Mouse (Mus musculus) right cerebral cortex, postnatal 36 days (tissue): Measurements from ENCODE around the gene Gtpbp1.
A peak's percentile ranks its signal among the peaks of the same experiment; 100 is the strongest.

Experiments
- DNase-seq, 2 experiments: peaks; one replicate each; pipeline ENCODE4 v3.0.0; 2022; ENCODE audit warnings: low spot score in 2 of 2, mixed read lengths in 1 of 2

The Gtpbp1 gene

GRCm38 (mm10) chr15:79685141-79685641 is 5.5 kb upstream of the Gtpbp1 start:
- DNase-seq = no peak

DNA sequence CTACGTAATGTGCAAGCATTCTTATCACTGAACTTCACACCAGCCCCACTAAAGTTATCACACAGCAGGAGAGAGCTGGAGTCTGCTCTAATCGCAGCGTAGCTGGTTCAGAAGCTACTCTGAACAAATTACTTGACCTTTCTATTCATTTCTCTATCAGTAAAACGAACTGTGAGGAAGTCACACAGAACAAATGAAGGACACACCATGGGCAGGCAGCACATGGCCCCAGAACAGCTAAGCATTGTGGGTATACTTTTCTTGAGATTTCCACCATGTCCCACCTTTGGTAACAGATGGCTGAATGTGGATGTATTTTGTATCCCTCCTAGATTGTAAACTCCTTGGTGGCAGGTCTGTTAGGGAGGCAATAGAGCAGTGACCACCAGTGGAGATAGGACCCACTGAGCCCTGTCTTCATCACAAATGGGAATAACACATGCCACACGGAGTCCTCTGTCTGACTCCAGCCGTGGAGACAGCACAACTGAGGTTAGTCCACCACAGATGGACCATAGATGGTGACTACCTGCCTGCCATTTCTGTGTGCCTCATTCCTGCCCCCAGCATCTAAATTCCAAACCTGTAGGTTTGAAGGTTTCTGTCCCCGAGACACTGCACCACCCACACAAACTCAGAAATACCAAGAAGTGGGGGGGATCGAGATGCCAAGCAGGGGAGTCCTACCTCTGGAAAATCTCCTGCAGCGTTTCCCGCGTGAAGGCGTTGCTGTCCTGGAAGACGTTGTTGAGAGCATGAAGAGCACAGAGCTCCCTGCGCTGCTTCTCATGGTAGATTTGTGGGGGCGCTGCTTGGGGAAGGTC is 4.4 kb upstream of the Gtpbp1 start:
- DNase-seq = no peak

- no peak for DNase-seq
Measured at GRCm38 (mm10) chr15:79687175-79687574, 3.5 kb upstream of the Gtpbp1 start.

DNA sequence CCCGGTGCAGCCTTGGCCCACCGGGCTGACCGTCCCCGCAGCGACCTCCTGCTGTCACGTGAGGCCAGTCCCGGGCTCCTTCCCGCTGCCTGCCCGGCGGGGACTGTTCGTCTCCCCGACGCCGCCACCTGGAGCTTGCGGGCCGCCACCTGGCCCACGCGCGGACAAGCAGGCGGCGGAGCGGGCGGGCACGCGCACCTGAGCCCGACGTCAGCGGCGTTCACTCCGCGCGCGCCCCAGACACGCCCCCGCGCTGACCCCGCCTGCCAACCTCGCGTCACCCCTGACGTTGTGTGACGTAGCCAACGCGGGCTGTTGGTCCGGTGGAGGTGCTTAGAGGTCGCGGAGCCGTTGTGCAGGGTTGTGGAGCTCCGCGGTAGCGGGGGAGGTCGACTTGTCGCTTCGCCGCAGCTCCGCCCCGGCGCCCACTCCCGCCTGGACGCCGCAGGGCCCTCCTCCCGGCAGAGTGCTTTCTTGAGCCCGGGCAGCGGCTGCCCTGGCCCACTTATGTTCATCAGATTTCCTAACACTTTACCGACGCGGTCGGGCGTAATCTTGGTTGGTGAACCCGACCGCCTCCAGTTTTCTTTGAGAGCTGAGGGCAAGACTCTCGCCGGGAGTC is 2.9 kb upstream of the Gtpbp1 start, which contains the start of gene Josd1:
Gene Josd1 (minus strand): TSS at position 274 of the 622 bp plus-strand sequence.
- peak; percentile 92 to 93 for DNase-seq

GRCm38 (mm10) chr15:79688268-79688956 is 2.2 kb upstream of the Gtpbp1 start:
- DNase-seq = no peak

GRCm38 (mm10) chr15:79689662-79690425 is 801 bp upstream of the Gtpbp1 start:
- no peak for DNase-seq

DNA sequence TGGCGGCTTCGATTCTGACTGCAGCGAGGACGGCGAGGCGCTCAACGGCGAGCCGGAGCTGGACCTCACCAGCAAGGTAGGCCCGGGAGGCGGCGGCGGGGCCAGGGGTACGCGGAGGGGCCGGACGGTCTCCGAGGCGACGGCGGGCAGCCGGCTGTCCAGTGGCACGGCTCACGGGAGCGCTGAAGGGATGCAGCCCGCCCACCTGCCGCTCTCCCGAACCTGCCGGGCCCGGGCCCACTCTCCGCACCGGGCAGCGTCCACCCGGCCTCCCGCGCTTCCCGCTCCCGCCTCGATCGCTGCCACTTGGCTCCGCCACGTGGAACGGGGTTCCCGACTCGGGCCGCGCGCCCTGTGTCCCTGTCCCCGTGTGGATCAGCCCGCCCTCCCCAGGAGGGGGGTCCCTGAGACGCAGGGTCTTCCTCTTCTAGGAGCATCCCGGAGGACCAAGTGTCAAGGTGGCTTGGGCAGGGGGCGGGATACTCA is 421 bp downstream of the Gtpbp1 start:
- DNase-seq = peak in 1 of 2 experiments; percentile 47

DNA sequence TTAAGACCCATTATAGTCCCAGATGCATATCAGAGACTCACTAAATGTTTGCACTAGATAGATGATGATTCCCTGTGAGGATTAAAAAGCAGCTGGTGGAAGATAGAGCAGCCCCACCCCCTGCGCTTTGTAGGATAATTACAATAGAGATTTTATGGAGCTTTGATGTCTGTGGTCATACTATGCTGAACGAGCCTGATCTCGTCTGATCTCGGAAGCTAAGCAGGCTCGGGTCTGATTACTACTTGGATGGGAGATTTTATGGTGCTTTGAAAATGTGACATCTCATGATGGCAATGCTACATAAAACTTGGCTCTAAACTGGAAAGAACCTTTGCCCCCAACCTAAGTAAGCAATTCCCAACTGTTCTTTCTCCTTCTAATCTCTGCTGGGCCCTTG is 1.7 kb downstream of the Gtpbp1 start:
- DNase-seq = no peak

DNA sequence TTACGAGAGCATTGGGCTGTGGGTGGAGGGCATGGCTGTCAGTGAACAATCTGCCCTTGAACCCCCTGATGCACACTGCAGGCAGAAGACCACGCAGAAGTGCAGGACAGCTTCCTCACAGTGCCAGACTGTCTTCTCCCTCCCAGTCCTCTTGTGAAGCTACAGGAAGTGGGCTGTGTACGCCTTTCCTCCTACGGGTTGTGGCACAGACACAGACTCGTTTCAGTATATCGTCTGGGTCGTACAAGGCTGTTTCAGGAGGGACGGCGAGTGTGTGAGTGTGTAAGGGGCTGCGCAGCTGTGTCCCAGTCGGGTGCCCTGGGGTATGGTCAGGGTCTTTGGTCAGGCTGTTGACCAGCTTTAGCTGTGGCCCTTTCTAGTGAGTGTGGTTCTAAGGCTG is 3.1 kb downstream of the Gtpbp1 start:
- no peak for DNase-seq

- no peak for DNase-seq
Measured at GRCm38 (mm10) chr15:79694512-79694911, 3.9 kb downstream of the Gtpbp1 start.

DNA sequence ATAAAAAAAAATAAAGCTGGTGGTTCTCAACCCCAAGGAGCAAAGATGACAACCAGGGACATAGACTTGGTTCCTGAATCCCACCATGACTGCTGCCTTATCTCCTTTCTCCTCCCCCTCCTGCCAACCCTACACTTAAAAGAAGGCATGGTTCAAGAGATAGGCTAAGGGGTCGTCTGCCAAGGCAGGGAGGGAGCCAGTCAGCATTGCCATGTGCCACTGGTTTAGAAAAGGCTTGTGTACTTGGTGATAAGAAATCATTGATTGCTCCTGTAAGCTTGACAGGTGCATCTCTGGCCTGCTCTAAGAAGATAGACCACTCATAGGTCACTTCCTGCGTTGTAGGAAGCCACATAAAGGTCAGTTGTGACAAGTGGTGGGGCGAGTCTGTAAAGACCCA is 4.9 kb downstream of the Gtpbp1 start:
- no peak for DNase-seq

- DNase-seq = no peak
Measured at GRCm38 (mm10) chr15:79696508-79696907, 5.9 kb downstream of the Gtpbp1 start.

- no peak for DNase-seq
Measured at GRCm38 (mm10) chr15:79697011-79697410, 6.4 kb downstream of the Gtpbp1 start.

GRCm38 (mm10) chr15:79697558-79698187 is 7.0 kb downstream of the Gtpbp1 start:
- no peak for DNase-seq

DNA sequence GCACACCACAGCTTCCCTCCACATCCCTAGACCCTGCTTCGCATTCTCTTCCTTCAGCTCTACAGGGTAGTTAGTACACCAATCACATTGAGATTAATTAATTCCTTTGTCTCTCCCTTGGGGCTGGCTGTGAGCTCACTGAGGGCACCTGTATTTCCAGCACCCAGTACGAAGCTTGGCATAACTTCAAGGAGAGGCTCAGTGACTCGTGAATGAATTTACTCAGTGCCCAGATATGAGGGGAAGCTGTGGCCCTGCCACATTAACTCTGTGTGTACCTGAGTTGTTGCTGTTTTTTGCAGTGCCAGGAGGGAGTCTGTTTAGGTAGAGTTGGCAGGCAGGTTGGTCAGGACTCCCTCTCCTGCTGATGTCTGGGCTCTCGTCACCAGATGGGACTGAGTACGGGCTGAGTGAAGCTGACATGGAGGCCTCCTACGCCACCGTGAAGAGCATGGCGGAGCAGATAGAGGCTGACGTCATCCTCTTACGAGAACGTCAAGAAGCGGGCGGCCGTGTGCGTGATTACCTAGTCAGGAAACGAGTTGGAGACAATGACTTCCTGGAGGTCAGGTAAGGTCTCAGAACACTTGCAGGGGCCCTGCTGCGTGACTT is 16.1 kb downstream of the Gtpbp1 start:
- no peak for DNase-seq

GRCm38 (mm10) chr15:79708229-79708822 is 17.7 kb downstream of the Gtpbp1 start:
- no peak for DNase-seq

DNA sequence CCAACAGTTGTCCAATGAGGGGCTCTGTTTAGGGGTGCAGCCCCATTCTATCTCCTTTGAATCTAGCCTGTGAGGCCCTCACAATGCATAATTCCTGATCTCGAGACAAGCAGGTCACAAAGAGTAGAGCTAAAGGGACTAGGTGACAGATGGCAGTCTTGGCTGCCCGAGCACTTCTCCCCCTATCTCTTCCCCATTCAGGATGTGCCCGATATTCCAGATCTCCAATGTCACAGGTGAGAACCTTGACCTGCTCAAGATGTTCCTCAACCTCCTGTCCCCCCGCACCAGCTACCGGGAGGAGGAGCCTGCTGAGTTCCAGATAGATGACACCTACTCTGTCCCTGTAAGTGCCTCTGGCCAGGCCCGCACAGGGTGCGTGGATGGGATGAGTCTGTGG is 25.0 kb downstream of the Gtpbp1 start:
- no peak for DNase-seq

DNA sequence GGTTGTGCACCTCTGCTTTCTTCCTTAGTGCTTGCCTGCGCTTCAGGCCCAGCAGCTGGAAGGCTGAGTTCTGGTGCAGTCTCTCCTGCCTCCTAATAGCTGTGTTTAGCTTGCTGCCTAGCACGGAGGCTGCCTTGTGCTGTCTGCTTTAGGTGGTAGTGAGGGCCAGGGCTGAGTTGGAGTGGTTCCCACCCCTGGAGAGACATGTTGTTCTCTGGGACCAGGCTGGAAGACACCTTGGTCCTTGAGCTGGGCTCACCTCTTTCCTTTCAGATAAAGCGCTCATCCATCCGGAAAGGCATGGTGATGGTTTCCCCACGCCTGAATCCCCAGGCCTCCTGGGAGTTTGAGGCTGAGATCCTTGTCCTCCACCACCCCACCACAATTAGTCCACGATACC is 26.1 kb downstream of the Gtpbp1 start:
- no peak for DNase-seq

DNA sequence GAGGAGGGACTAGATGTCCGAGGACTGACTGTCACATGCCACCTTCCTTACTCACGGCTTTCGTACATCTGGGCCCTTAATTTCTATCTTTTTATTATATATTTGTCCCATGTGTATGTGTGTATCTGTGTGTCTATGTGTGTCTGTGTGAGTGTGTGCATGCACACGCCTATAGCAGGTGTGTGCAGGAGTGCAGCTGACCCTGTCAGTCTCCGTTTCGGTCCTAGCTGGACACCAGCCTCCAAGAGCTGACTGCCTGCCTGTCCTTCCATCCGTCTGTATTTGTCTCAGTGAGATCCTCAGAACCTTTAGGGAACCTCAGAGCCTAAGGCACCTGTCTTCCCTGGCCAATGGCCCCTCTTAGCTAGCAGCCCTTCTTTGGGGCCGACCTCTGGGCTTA is 29.6 kb downstream of the Gtpbp1 start:
- no peak for DNase-seq

- no peak for DNase-seq
Measured at GRCm38 (mm10) chr15:79720796-79721195, 30.2 kb downstream of the Gtpbp1 start.
